Mouse (Mus musculus) MEL (cell line): ENCODE data around the gene Pim1.

Source experiments
- CTCF ChIP-seq, 3 experiments: IDR thresholded peaks in 2 of 3; conservative IDR thresholded peaks in 1 of 3; 2 replicates each; pipeline ENCODE4 v1.5.1; 2011 to 2012; ENCODE audit warnings: low read length in 3 of 3, low read depth in 2 of 3, mild to moderate bottlenecking in 2 of 3, improper control_type of control experiment in 1 of 3, inconsistent platforms in 1 of 3, mixed read lengths in 1 of 3, moderate library complexity in 1 of 3; ENCODE audit not compliant: control insufficient read depth in 1 of 3, insufficient read depth in 1 of 3, poor library complexity in 1 of 3, severe bottlenecking in 1 of 3
- E2F4 ChIP-seq: IDR thresholded peaks from 2 replicates; pipeline ENCODE4 v1.6.1; 2011; ENCODE audit warnings: low read depth, low read length, improper control_type of control experiment, borderline replicate concordance
- EP300 ChIP-seq, 2 experiments: IDR thresholded peaks; 2 replicates each; pipeline ENCODE4 v1.6.1; 2011; ENCODE audit warnings: improper control_type of control experiment in 2 of 2, low read length in 2 of 2, low read depth in 1 of 2, mild to moderate bottlenecking in 1 of 2
- GABPA ChIP-seq: IDR thresholded peaks from 2 replicates; pipeline ENCODE4 v1.6.1; 2012; ENCODE audit warnings: low read depth, mild to moderate bottlenecking, inconsistent platforms, low read length, improper control_type of control experiment, moderate library complexity
- GATA1 ChIP-seq: IDR thresholded peaks from 2 replicates; pipeline ENCODE4 v1.6.1; 2011; ENCODE audit warnings: low read depth, low read length, improper control_type of control experiment
- POLR2A ChIP-seq, 2 experiments: IDR thresholded peaks; 2 replicates each; pipeline ENCODE4 v1.6.1; 2011 to 2012; ENCODE audit warnings: low read length in 2 of 2, mild to moderate bottlenecking in 2 of 2, control low read depth in 1 of 2, improper control_type of control experiment in 1 of 2, low read depth in 1 of 2, moderate library complexity in 1 of 2; ENCODE audit not compliant: control insufficient read depth in 1 of 2, insufficient read depth in 1 of 2, poor library complexity in 1 of 2
- TBP ChIP-seq: IDR thresholded peaks from 2 replicates; pipeline ENCODE4 v1.8.0; 2011; ENCODE audit warnings: low read depth, low read length, improper control_type of control experiment
- UBTF ChIP-seq: IDR thresholded peaks from 2 replicates; pipeline ENCODE4 v1.6.1; 2012; ENCODE audit warnings: low read depth, mild to moderate bottlenecking, inconsistent platforms, low read length, improper control_type of control experiment, moderate library complexity, borderline replicate concordance; ENCODE audit not compliant: insufficient read depth
- USF1 ChIP-seq: IDR thresholded peaks from 2 replicates; pipeline ENCODE4 v1.6.1; 2014; ENCODE audit warnings: low read depth, mild to moderate bottlenecking, inconsistent platforms, low read length, improper control_type of control experiment, moderate library complexity
- ZMIZ1 ChIP-seq: IDR thresholded peaks from 2 replicates; pipeline ENCODE4 v1.6.1; 2012; ENCODE audit warnings: low read depth, mild to moderate bottlenecking, inconsistent platforms, low read length, improper control_type of control experiment, moderate library complexity
- ZNF384 ChIP-seq: IDR thresholded peaks from 2 replicates; pipeline ENCODE4 v1.6.1; 2012; ENCODE audit warnings: low read depth, mild to moderate bottlenecking, inconsistent platforms, low read length, improper control_type of control experiment

DNA sequence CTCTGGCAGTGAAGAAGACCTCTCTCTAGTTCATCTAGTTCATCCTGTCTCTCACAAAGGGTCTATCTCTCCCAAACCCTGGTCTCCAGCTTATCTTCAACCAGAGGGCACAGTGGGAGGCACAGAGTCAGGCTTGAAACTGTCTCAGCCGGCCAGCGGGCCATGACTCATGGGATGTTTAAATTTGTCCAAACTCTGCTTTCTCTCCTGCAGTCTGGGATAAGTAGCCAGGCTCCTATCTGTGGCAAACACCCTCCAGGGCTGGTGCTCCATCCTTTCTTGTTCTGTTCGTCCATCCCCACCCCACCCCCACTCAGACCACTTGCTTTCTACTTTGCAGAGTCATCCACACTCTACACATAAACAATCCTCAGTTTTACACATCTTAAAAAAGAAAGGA is 43.2 kb upstream of the Pim1 start:
- TF ChIP-seq CTCF (IDR thresholded peaks at IDR 0.05 in 2 of 3, conservative IDR thresholded peaks at IDR 0.05 in 1 of 3; ENCODE audit: control insufficient read depth in 1 of 3, insufficient read depth in 1 of 3, low read depth in 2 of 3, low read length in 3 of 3, poor library complexity in 1 of 3, severe bottlenecking in 1 of 3), result no peak; a peak in 1 of 6 replicates
- no peak for TF ChIP-seq ZNF384
- TF ChIP-seq POLR2A (IDR thresholded peaks at IDR 0.05; ENCODE audit: control insufficient read depth in 1 of 2, insufficient read depth in 1 of 2, low read depth in 1 of 2, low read length in 2 of 2, poor library complexity in 1 of 2), result no peak
- no peak for TF ChIP-seq GABPA
- no peak for TF ChIP-seq USF1
- TF ChIP-seq GATA1, result peak; percentile 81
- TF ChIP-seq UBTF, result no peak
- no peak for TF ChIP-seq E2F4
- TF ChIP-seq TBP, result no peak
- TF ChIP-seq ZMIZ1, result no peak
- peak; percentile 77 to 84 for TF ChIP-seq EP300 (IDR thresholded peaks at IDR 0.05; ENCODE audit: low read depth in 1 of 2, low read length in 2 of 2)
